Mouse (Mus musculus) bone marrow macrophage, adult 2 months (primary cell): Measurements from ENCODE around the gene Gm45062. TPM values are rescaled to one million over a fixed set of nuclear protein-coding genes. Genes with fewer than 3 reads are reported as not detected.

ENCODE experiments used
- H3K27ac ChIP-seq: 2 replicates; pipeline ENCODE4 v1.5.1; 2012; ENCODE audit warnings: low read depth, low read length; ENCODE audit not compliant: insufficient read depth
- H3K4me1 ChIP-seq: 2 replicates; pipeline ENCODE4 v1.6.1; 2012; ENCODE audit warnings: low read length; ENCODE audit not compliant: control insufficient read depth, insufficient read depth
- H3K4me3 ChIP-seq: 2 replicates; pipeline ENCODE4 v1.5.1; 2012; ENCODE audit warnings: mild to moderate bottlenecking, low read length, moderate library complexity; ENCODE audit not compliant: insufficient read depth
- CTCF ChIP-seq: IDR thresholded peaks from 2 replicates; pipeline ENCODE4 v1.5.1; 2012; ENCODE audit warnings: low read depth, mild to moderate bottlenecking, low read length, moderate library complexity
- POLR2A ChIP-seq: IDR thresholded peaks from 2 replicates; pipeline ENCODE4 v1.6.1; 2012; ENCODE audit warnings: mild to moderate bottlenecking, low read depth, low read length, borderline replicate concordance
- polyA plus RNA-seq: library from polyadenylated mRNA; stranded (reverse); fragments of >200 nt; gene quantifications from 2 replicates; pipeline ENCODE4 v1.2.4, GENCODE M21; 2012; ENCODE audit not compliant: missing spikeins, insufficient read depth, insufficient read length

The Gm45062 gene
- polyA plus RNA-seq, 1 experiment: 2.5 TPM

GRCm38 (mm10) chr6:8415823-8416222 is 156.6 kb downstream of the Gm45062 start:
- no peak overlapping the region for H3K27ac ChIP-seq
- no peak overlapping the region for H3K4me3 ChIP-seq
- no peak for TF ChIP-seq CTCF
- TF ChIP-seq POLR2A: no peak
- peaks cover 43% of the 10 kb centered on the region for H3K4me1 ChIP-seq

- no peak for TF ChIP-seq POLR2A
- TF ChIP-seq CTCF: no peak
- H3K27ac ChIP-seq: no peak overlapping the region
- peaks cover 43% of the 10 kb centered on the region for H3K4me1 ChIP-seq
- H3K4me3 ChIP-seq: no peak overlapping the region
Observed at GRCm38 (mm10) chr6:8416802-8417569, 157.7 kb downstream of the Gm45062 start.

- TF ChIP-seq POLR2A (no peak), CTCF (no peak)
- Histone ChIP-seq H3K4me1 (peaks cover 34% of the 10 kb centered on the region), H3K27ac (peak overlapping the region; percentile 62), H3K4me3 (no peak overlapping the region)
Observed at GRCm38 (mm10) chr6:8419485-8420186, 160.4 kb downstream of the Gm45062 start.

- Histone ChIP-seq H3K27ac (peak overlapping the region; percentile 73), H3K4me1 (peaks cover 34% of the 10 kb centered on the region), H3K4me3 (no peak overlapping the region)
- TF ChIP-seq POLR2A (no peak), CTCF (no peak)
Observed at GRCm38 (mm10) chr6:8420187-8420503, 160.9 kb downstream of the Gm45062 start.

GRCm38 (mm10) chr6:8421421-8421820 is 162.2 kb downstream of the Gm45062 start:
- TF ChIP-seq CTCF (no peak), POLR2A (no peak)
- H3K4me1 ChIP-seq: peaks cover 32% of the 10 kb centered on the region
- no peak overlapping the region for H3K27ac ChIP-seq
- H3K4me3 ChIP-seq: no peak overlapping the region

- Histone ChIP-seq H3K4me1 (peaks cover 29% of the 10 kb centered on the region), H3K27ac (no peak overlapping the region), H3K4me3 (no peak overlapping the region)
- no peak for TF ChIP-seq CTCF
- TF ChIP-seq POLR2A: no peak
Observed at GRCm38 (mm10) chr6:8421959-8422581, 162.8 kb downstream of the Gm45062 start.

GRCm38 (mm10) chr6:8423142-8423541 is 163.9 kb downstream of the Gm45062 start:
- peaks cover 34% of the 10 kb centered on the region for H3K4me1 ChIP-seq
- H3K4me3 ChIP-seq: no peak overlapping the region
- no peak overlapping the region for H3K27ac ChIP-seq
- no peak for TF ChIP-seq POLR2A
- no peak for TF ChIP-seq CTCF

GRCm38 (mm10) chr6:8427692-8428091 is 168.4 kb downstream of the Gm45062 start:
- no peak overlapping the region for H3K27ac ChIP-seq
- no peak overlapping the region for H3K4me3 ChIP-seq
- H3K4me1 ChIP-seq: peaks cover 11% of the 10 kb centered on the region
- TF ChIP-seq POLR2A (no peak), CTCF (no peak)

GRCm38 (mm10) chr6:8430610-8431234 is 171.5 kb downstream of the Gm45062 start:
- no peak overlapping the region for H3K4me3 ChIP-seq
- TF ChIP-seq CTCF (no peak), POLR2A (no peak)
- H3K27ac ChIP-seq: no peak overlapping the region
- H3K4me1 ChIP-seq: peaks cover 11% of the 10 kb centered on the region

GRCm38 (mm10) chr6:8433179-8433578 is 173.9 kb downstream of the Gm45062 start:
- Histone ChIP-seq H3K27ac (no peak overlapping the region), H3K4me1 (peaks cover 4% of the 10 kb centered on the region; the same call in 1 of the 2 replicates), H3K4me3 (no peak overlapping the region)
- TF ChIP-seq CTCF: no peak
- no peak for TF ChIP-seq POLR2A
